Mouse (Mus musculus): ENCODE measurements at regions not wholly inside any gene's neighbourhood (a gene's known extent, or its start where the extent isn't known, plus 50 kb on each side); places are given as distances from the start of the nearest gene placed in this dataset. TPM values are rescaled to one million over a fixed set of nuclear protein-coding genes. Genes with fewer than 3 reads are reported as not detected.

DNA sequence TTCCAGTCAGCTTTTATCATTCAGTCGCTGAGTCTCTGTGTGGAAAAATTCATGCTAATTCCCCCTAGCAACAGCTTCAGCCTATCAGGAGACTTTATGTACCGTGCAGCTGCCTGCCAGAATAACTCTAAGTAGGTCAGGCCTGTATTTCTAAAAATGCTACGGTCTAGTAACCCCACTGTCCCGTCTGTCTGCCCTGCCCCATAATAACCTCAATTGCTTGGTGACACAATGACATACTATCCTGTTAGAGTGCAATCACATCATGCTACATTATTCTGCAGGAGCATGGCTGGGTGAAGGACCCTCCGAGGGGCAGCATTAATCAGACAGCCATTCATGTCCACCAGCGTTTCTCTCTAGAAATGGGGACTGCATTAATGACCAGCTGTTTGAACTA lies 158.9 kb downstream of the Gm11361 start:
- Histone ChIP-seq H3K9ac (no peak overlapping the region), H3K27me3 (no peaks in the 10 kb centered on the region), H3K4me2 (peak overlapping the region; percentile 52; the same call in 1 of the 2 replicates), H3K27ac (peak overlapping the region; percentile 97), H3K4me1 (peaks cover 53% of the 10 kb centered on the region), H3K9me3 (no peaks in the 10 kb centered on the region), H3K36me3 (no peaks in the 10 kb centered on the region), H3K4me3 (no peak overlapping the region)
- no peak for ATAC-seq (ENCODE audit: borderline replicate concordance, extremely low read depth, low FRiP score, low TSS enrichment)
- 16% methylated on average over 6 of the region's 6 CpGs for WGBS

DNA sequence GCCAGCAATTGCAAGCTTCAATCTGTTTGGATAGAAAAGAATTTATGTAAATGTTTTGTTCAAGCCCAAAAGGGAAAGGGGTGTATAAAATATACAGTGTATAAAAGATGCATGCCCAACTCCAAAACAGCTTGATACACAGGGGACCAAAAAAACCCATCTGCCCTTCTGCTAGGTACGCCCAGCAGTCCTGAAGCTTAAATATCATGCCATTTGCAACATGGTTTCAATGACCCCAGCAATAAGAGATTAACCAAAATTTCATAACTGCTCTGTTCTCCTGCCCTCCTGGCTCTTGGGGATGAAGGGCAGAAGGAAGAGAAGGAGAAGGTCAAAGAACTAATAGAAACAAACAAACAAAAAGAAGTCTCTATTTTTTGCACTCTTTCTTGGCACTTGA lies 158.4 kb downstream of the Gm11361 start:
- H3K27me3 ChIP-seq, result no peaks in the 10 kb centered on the region
- WGBS, result 63% methylated on average over 1 of the region's 1 CpGs
- no peaks in the 10 kb centered on the region for H3K9me3 ChIP-seq
- no peak for ATAC-seq (ENCODE audit: borderline replicate concordance, extremely low read depth, low FRiP score, low TSS enrichment)
- H3K27ac ChIP-seq, result peak overlapping the region; percentile 97
- peaks cover 53% of the 10 kb centered on the region for H3K4me1 ChIP-seq
- no peak overlapping the region for H3K4me3 ChIP-seq
- H3K9ac ChIP-seq, result no peak overlapping the region
- no peak overlapping the region for H3K4me2 ChIP-seq
- no peaks in the 10 kb centered on the region for H3K36me3 ChIP-seq

GRCm38 (mm10) chr13:28410324-28410723 lies 153.0 kb downstream of the Gm11361 start:
- Histone ChIP-seq H3K4me3 (no peak overlapping the region), H3K9me3 (no peaks in the 10 kb centered on the region), H3K9ac (no peak overlapping the region), H3K27ac (no peak overlapping the region), H3K4me1 (0 out of 2 replicates have a peak, but pooled peaks cover 4% of the 10 kb centered on the region), H3K4me2 (no peak overlapping the region), H3K27me3 (no peaks in the 10 kb centered on the region), H3K36me3 (no peaks in the 10 kb centered on the region)
- ATAC-seq (ENCODE audit: borderline replicate concordance, extremely low read depth, low FRiP score, low TSS enrichment), result no peak
- 59% methylated on average over 2 of the region's 2 CpGs for WGBS

DNA sequence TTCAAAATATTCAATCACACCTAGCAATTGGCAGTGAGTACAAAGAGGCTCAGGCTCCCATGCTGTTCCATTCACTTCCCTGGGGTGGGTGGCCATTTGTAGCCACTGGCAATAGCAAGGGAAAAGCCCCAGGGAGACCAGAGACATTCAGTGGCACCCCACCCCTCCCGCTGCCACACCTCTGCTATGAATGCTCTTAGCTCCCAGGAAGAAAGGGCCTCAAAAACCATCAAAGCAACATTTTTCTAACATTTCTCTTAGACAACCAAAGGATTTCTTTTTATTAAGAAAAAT lies 152.2 kb downstream of the Gm11361 start:
- no peak overlapping the region for H3K27ac ChIP-seq
- no peaks in the 10 kb centered on the region for H3K36me3 ChIP-seq
- WGBS, result 79% methylated on average over 1 of the region's 1 CpGs
- no peak for ATAC-seq (ENCODE audit: borderline replicate concordance, extremely low read depth, low FRiP score, low TSS enrichment)
- H3K4me3 ChIP-seq, result no peak overlapping the region
- H3K27me3 ChIP-seq, result no peaks in the 10 kb centered on the region
- no peaks in the 10 kb centered on the region for H3K4me1 ChIP-seq
- no peak overlapping the region for H3K4me2 ChIP-seq
- no peak overlapping the region for H3K9ac ChIP-seq
- no peaks in the 10 kb centered on the region for H3K9me3 ChIP-seq

GRCm38 (mm10) chr13:28408868-28409608 lies 151.7 kb downstream of the Gm11361 start:
- ATAC-seq (ENCODE audit: borderline replicate concordance, extremely low read depth, low FRiP score, low TSS enrichment), result no peak
- H3K27ac ChIP-seq, result no peak overlapping the region
- no peaks in the 10 kb centered on the region for H3K9me3 ChIP-seq
- H3K36me3 ChIP-seq, result no peaks in the 10 kb centered on the region
- H3K4me1 ChIP-seq, result no peaks in the 10 kb centered on the region
- WGBS, result 37% methylated on average over 7 of the region's 7 CpGs
- H3K27me3 ChIP-seq, result no peaks in the 10 kb centered on the region
- no peak overlapping the region for H3K4me2 ChIP-seq
- H3K4me3 ChIP-seq, result no peak overlapping the region
- H3K9ac ChIP-seq, result no peak overlapping the region

GRCm38 (mm10) chr13:28400459-28400858 lies 143.1 kb downstream of the Gm11361 start:
- Histone ChIP-seq H3K27me3 (no peaks in the 10 kb centered on the region), H3K9me3 (no peaks in the 10 kb centered on the region), H3K4me2 (no peak overlapping the region), H3K4me3 (no peak overlapping the region), H3K4me1 (peaks cover 4% of the 10 kb centered on the region), H3K27ac (0 out of 2 replicates have a peak overlapping the region, but pooled peaks have one; percentile 7), H3K9ac (no peak overlapping the region), H3K36me3 (no peaks in the 10 kb centered on the region)
- 12% methylated on average over 7 of the region's 7 CpGs for WGBS
- ATAC-seq (ENCODE audit: borderline replicate concordance, extremely low read depth, low FRiP score, low TSS enrichment), result peak; percentile 57; the same call in 1 of the 2 replicates

Small RNA genes lying in the stretch of these regions (microRNA-seq; reads per million reads assigned to microRNA genes)
- gene Mir6368, result not detected
